Mouse (Mus musculus): ENCODE measurements at regions not wholly inside any gene's neighbourhood (a gene's known extent, or its start where the extent isn't known, plus 50 kb on each side); places are given as distances from the start of the nearest gene placed in this dataset.

DNA sequence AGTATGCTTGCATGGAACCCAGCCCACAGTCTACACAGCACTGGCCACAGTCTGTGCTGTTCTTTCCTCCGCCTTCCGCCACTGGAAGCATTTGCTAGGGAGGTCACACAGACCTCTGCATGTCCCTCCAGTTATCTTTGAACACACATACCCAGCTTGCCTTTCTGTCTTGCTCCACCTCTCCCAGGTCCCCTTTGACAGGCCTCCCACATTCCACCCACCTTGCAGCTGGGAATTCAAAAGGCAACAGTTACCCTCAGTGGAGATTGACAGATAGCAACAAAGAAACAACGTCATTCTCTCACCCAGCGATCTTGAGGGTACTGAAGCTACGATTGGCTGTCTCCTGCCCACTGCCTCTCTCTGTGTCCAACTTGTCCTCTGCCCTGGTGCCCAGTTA, 290.7 kb upstream of the Zmiz1 start:
- WGBS (ENCODE audit: insufficient replicate concordance) = 32% methylated on average over 5 of the region's 5 CpGs

DNA sequence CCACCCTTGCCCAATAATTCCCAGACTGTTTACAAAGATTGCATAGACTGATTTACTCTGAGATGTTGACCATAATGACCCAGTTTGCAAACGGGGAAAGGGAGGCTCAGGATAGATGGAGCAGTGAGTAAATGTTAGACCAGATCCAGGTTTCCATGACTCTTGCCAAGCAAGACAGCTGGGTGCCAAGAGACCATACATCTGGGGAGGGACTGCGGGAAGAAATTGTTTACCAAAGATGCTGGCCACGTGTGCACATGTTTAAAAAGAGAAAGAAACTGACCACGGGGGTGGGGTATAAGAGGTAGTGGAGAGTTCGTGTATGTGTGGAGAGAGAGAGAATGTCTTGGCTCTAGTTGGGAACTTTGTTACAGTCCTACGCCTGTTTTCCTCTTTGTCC, 285.7 kb upstream of the Zmiz1 start:
- H3K4me1 ChIP-seq (ENCODE audit: control insufficient read depth, low read depth, low read length) = no peaks in the 10 kb centered on the region
- no peak for ATAC-seq (ENCODE audit: low read depth)
- H3K36me3 ChIP-seq (ENCODE audit: control insufficient read depth, insufficient read depth) = no peaks in the 10 kb centered on the region
- H3K27ac ChIP-seq (ENCODE audit: low read length) = no peak overlapping the region
- H3K27me3 ChIP-seq (ENCODE audit: control insufficient read depth, insufficient read depth, low read depth, low read length) = no peaks in the 10 kb centered on the region
- 49% methylated on average over 6 of the region's 6 CpGs for WGBS (ENCODE audit: insufficient replicate concordance)
- H3K4me3 ChIP-seq (ENCODE audit: low read depth, low read length) = no peak overlapping the region
- no peaks in the 10 kb centered on the region for H3K9me3 ChIP-seq (replicated peaks; ENCODE audit: control insufficient read depth, low read length)
- H3K9ac ChIP-seq (ENCODE audit: low read depth, low read length) = no peak overlapping the region
- no peak overlapping the region for H3K4me2 ChIP-seq (ENCODE audit: low read depth, low read length)

More for the DNA sequence above, 290.7 kb upstream of the Zmiz1 start:
- Histone ChIP-seq H3K27me3 (ENCODE audit: control insufficient read depth, insufficient read depth, low read depth, low read length) (no peaks in the 10 kb centered on the region), H3K9me3 (replicated peaks; ENCODE audit: control insufficient read depth, low read length) (no peaks in the 10 kb centered on the region), H3K9ac (ENCODE audit: low read depth, low read length) (no peak overlapping the region), H3K4me1 (ENCODE audit: control insufficient read depth, low read depth, low read length) (no peaks in the 10 kb centered on the region), H3K4me2 (ENCODE audit: low read depth, low read length) (no peak overlapping the region), H3K4me3 (ENCODE audit: low read depth, low read length) (no peak overlapping the region), H3K36me3 (ENCODE audit: control insufficient read depth, insufficient read depth) (no peaks in the 10 kb centered on the region), H3K27ac (ENCODE audit: low read length) (no peak overlapping the region)
- no peak for ATAC-seq (ENCODE audit: low read depth)

GRCm38 (mm10) chr14:25173873-25174272, 285.1 kb upstream of the Zmiz1 start:
- no peaks in the 10 kb centered on the region for H3K36me3 ChIP-seq (ENCODE audit: control insufficient read depth, insufficient read depth)
- no peaks in the 10 kb centered on the region for H3K27me3 ChIP-seq (ENCODE audit: control insufficient read depth, insufficient read depth, low read depth, low read length)
- no peak overlapping the region for H3K4me3 ChIP-seq (ENCODE audit: low read depth, low read length)
- H3K9me3 ChIP-seq (replicated peaks; ENCODE audit: control insufficient read depth, low read length) = no peaks in the 10 kb centered on the region
- H3K4me1 ChIP-seq (ENCODE audit: control insufficient read depth, low read depth, low read length) = no peaks in the 10 kb centered on the region
- H3K27ac ChIP-seq (ENCODE audit: low read length) = no peak overlapping the region
- no peak for ATAC-seq (ENCODE audit: low read depth)
- no peak overlapping the region for H3K4me2 ChIP-seq (ENCODE audit: low read depth, low read length)
- H3K9ac ChIP-seq (ENCODE audit: low read depth, low read length) = no peak overlapping the region
- 62% methylated on average over 6 of the region's 6 CpGs for WGBS (ENCODE audit: insufficient replicate concordance)

DNA sequence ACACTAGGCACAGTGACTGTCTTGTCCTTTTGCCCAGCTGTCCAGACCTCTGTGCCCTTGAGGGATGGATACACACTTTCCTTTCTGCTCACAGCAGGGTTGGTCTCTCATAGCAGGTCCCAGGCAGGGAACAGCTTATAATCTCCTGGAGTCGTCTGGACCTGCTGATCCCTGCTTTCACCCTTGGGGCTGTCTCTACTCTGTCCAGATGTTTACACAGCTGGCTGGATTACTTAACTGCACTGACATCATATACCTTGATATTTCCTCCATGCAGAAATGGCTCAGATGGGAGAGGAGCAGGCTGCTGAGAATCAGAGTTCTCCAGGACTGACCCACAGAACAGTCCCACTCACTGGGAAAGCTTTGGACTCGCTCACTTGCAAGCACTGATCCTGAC, 284.6 kb upstream of the Zmiz1 start:
- Histone ChIP-seq H3K27ac (ENCODE audit: low read length) (no peak overlapping the region), H3K4me1 (ENCODE audit: control insufficient read depth, low read depth, low read length) (no peaks in the 10 kb centered on the region), H3K27me3 (ENCODE audit: control insufficient read depth, insufficient read depth, low read depth, low read length) (no peaks in the 10 kb centered on the region), H3K9ac (ENCODE audit: low read depth, low read length) (no peak overlapping the region), H3K36me3 (ENCODE audit: control insufficient read depth, insufficient read depth) (no peaks in the 10 kb centered on the region), H3K9me3 (replicated peaks; ENCODE audit: control insufficient read depth, low read length) (no peaks in the 10 kb centered on the region), H3K4me2 (ENCODE audit: low read depth, low read length) (no peak overlapping the region), H3K4me3 (ENCODE audit: low read depth, low read length) (no peak overlapping the region)
- WGBS (ENCODE audit: insufficient replicate concordance) = 49% methylated on average over 2 of the region's 2 CpGs
- no peak for ATAC-seq (ENCODE audit: low read depth)

DNA sequence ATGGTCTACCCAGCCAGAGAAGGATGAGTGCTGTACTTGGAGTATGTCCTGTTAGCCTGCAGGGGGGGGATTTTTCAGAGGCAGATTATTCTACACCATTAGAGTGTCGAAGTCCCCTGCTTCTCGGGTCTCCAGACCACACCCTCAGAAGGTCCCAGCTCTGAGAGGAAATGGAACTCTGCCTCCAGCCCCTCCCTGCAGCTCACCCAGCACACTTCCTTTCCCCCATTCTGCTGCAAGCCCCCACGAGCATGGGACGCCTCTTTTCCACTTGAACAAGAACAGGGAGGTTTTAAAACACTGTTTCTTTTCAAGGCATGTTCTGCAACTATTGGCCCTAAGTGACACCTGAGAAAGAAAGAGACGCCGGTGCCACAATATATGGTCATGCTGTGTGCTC, 282.8 kb upstream of the Zmiz1 start:
- Histone ChIP-seq H3K36me3 (ENCODE audit: control insufficient read depth, insufficient read depth) (no peaks in the 10 kb centered on the region), H3K27ac (ENCODE audit: low read length) (no peak overlapping the region), H3K4me3 (ENCODE audit: low read depth, low read length) (no peak overlapping the region), H3K4me2 (ENCODE audit: low read depth, low read length) (no peak overlapping the region), H3K27me3 (ENCODE audit: control insufficient read depth, insufficient read depth, low read depth, low read length) (no peaks in the 10 kb centered on the region), H3K9ac (ENCODE audit: low read depth, low read length) (no peak overlapping the region), H3K9me3 (replicated peaks; ENCODE audit: control insufficient read depth, low read length) (no peaks in the 10 kb centered on the region), H3K4me1 (ENCODE audit: control insufficient read depth, low read depth, low read length) (no peaks in the 10 kb centered on the region)
- no peak for ATAC-seq (ENCODE audit: low read depth)
- 35% methylated on average over 6 of the region's 6 CpGs for WGBS (ENCODE audit: insufficient replicate concordance)

- 62% methylated on average over 9 of the region's 9 CpGs for WGBS (ENCODE audit: insufficient replicate concordance)
- no peaks in the 10 kb centered on the region for H3K4me1 ChIP-seq (ENCODE audit: control insufficient read depth, low read depth, low read length)
- no peaks in the 10 kb centered on the region for H3K27me3 ChIP-seq (ENCODE audit: control insufficient read depth, insufficient read depth, low read depth, low read length)
- no peaks in the 10 kb centered on the region for H3K36me3 ChIP-seq (ENCODE audit: control insufficient read depth, insufficient read depth)
- no peaks in the 10 kb centered on the region for H3K9me3 ChIP-seq (replicated peaks; ENCODE audit: control insufficient read depth, low read length)
- no peak overlapping the region for H3K4me3 ChIP-seq (ENCODE audit: low read depth, low read length)
- no peak overlapping the region for H3K4me2 ChIP-seq (ENCODE audit: low read depth, low read length)
- no peak overlapping the region for H3K27ac ChIP-seq (ENCODE audit: low read length)
- ATAC-seq (ENCODE audit: low read depth) = no peak
- no peak overlapping the region for H3K9ac ChIP-seq (ENCODE audit: low read depth, low read length)
Observed at GRCm38 (mm10) chr14:25180126-25180525, 278.9 kb upstream of the Zmiz1 start.

DNA sequence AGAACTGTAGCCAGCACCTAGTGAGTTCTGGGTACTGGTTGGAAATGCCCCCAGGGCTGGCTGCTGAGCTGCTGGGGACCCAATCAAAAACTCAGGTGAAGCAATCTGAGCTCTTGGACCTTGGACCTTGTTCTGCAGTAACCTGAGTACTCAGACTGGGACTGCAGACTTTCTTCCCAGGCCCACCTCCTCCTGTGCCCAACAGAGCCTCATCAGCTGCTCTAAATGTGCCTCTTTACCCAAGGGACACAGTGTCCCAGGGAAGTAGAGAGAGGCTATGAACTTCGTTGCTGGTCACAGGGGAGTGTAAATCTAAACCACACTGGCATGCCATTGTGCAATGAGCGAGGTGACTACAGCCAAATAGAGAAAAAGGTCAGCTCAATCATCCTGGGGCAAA, 277.6 kb upstream of the Zmiz1 start:
- 15% methylated on average over 2 of the region's 2 CpGs for WGBS (ENCODE audit: insufficient replicate concordance)
- Histone ChIP-seq H3K4me1 (ENCODE audit: control insufficient read depth, low read depth, low read length) (no peaks in the 10 kb centered on the region), H3K9me3 (replicated peaks; ENCODE audit: control insufficient read depth, low read length) (no peaks in the 10 kb centered on the region), H3K27ac (ENCODE audit: low read length) (no peak overlapping the region), H3K4me2 (ENCODE audit: low read depth, low read length) (no peak overlapping the region), H3K4me3 (ENCODE audit: low read depth, low read length) (no peak overlapping the region), H3K27me3 (ENCODE audit: control insufficient read depth, insufficient read depth, low read depth, low read length) (no peaks in the 10 kb centered on the region), H3K36me3 (ENCODE audit: control insufficient read depth, insufficient read depth) (no peaks in the 10 kb centered on the region), H3K9ac (ENCODE audit: low read depth, low read length) (no peak overlapping the region)
- ATAC-seq (ENCODE audit: low read depth) = peak; percentile 87

DNA sequence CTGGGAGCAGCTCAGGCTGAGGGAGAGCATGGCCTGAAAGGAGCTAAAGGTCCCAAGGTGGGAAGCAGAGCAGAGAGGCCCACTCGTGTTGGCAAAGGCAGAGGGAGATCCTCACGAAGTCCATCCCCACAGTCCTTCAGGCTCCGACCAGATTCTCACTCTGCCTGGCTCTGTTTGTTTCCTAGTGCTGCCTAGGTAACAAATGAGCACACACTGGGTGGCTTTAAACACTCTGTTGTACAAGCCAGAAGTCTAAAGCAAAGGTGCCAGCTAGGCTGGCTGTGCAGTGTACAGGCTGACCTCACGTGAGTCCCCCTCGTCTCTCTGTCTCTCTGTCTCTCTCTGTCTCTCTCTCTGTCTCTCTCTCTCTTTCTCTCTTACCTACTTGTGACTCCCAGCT, 274.9 kb upstream of the Zmiz1 start:
- H3K36me3 ChIP-seq (ENCODE audit: control insufficient read depth, insufficient read depth) = no peaks in the 10 kb centered on the region
- 60% methylated on average over 5 of the region's 5 CpGs for WGBS (ENCODE audit: insufficient replicate concordance)
- no peak for ATAC-seq (ENCODE audit: low read depth)

DNA sequence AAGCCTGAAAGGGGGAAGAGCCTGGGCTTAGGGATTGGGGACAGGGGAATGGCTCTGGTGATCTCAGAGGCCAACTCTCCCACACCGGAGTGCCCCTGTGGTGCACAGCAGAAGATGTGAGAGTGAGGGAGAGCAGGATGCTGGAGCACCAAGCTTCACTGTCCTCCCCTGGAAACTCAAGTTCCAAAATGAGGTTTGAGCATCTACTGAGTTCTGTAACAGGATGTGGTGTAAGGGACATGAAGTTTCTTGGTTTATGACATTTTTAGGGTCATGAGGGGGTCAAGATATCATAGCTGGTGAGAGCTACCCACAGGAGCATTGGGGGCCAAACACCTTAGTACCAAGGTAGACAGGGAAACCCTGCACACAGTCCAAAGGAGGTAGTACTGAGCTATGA, 274.1 kb upstream of the Zmiz1 start:
- H3K36me3 ChIP-seq (ENCODE audit: control insufficient read depth, insufficient read depth) = no peaks in the 10 kb centered on the region
- no peaks in the 10 kb centered on the region for H3K9me3 ChIP-seq (replicated peaks; ENCODE audit: control insufficient read depth, low read length)
- no peak for ATAC-seq (ENCODE audit: low read depth)
- no peak overlapping the region for H3K4me2 ChIP-seq (ENCODE audit: low read depth, low read length)
- no peak overlapping the region for H3K27ac ChIP-seq (ENCODE audit: low read length)
- H3K4me3 ChIP-seq (ENCODE audit: low read depth, low read length) = no peak overlapping the region
- WGBS (ENCODE audit: insufficient replicate concordance) = 50% methylated on average over 1 of the region's 1 CpGs
- no peaks in the 10 kb centered on the region for H3K4me1 ChIP-seq (ENCODE audit: control insufficient read depth, low read depth, low read length)
- H3K9ac ChIP-seq (ENCODE audit: low read depth, low read length) = no peak overlapping the region
- no peaks in the 10 kb centered on the region for H3K27me3 ChIP-seq (ENCODE audit: control insufficient read depth, insufficient read depth, low read depth, low read length)

More for the DNA sequence above, 274.9 kb upstream of the Zmiz1 start:
- Histone ChIP-seq H3K4me1 (ENCODE audit: control insufficient read depth, low read depth, low read length) (no peaks in the 10 kb centered on the region), H3K27ac (ENCODE audit: low read length) (no peak overlapping the region), H3K27me3 (ENCODE audit: control insufficient read depth, insufficient read depth, low read depth, low read length) (no peaks in the 10 kb centered on the region), H3K4me3 (ENCODE audit: low read depth, low read length) (no peak overlapping the region), H3K4me2 (ENCODE audit: low read depth, low read length) (no peak overlapping the region), H3K9ac (ENCODE audit: low read depth, low read length) (no peak overlapping the region), H3K9me3 (replicated peaks; ENCODE audit: control insufficient read depth, low read length) (no peaks in the 10 kb centered on the region)

GRCm38 (mm10) chr14:25185556-25185958, 273.4 kb upstream of the Zmiz1 start:
- no peak overlapping the region for H3K27ac ChIP-seq (ENCODE audit: low read length)
- no peak overlapping the region for H3K4me2 ChIP-seq (ENCODE audit: low read depth, low read length)
- no peak for ATAC-seq (ENCODE audit: low read depth)
- WGBS (ENCODE audit: insufficient replicate concordance) = 52% methylated on average over 10 of the region's 10 CpGs
- H3K4me1 ChIP-seq (ENCODE audit: control insufficient read depth, low read depth, low read length) = no peaks in the 10 kb centered on the region
- H3K4me3 ChIP-seq (ENCODE audit: low read depth, low read length) = no peak overlapping the region
- no peaks in the 10 kb centered on the region for H3K9me3 ChIP-seq (replicated peaks; ENCODE audit: control insufficient read depth, low read length)
- no peak overlapping the region for H3K9ac ChIP-seq (ENCODE audit: low read depth, low read length)
- H3K27me3 ChIP-seq (ENCODE audit: control insufficient read depth, insufficient read depth, low read depth, low read length) = no peaks in the 10 kb centered on the region
- no peaks in the 10 kb centered on the region for H3K36me3 ChIP-seq (ENCODE audit: control insufficient read depth, insufficient read depth)
